Mouse (Mus musculus): ENCODE data around the gene 2210016F16Rik.
"Not testable (repeated sequence)": the region's sequence is repeated elsewhere in the genome, so short reads cannot be mapped to it uniquely, and the experiment has no call there.

Gene 2210016F16Rik

DNA sequence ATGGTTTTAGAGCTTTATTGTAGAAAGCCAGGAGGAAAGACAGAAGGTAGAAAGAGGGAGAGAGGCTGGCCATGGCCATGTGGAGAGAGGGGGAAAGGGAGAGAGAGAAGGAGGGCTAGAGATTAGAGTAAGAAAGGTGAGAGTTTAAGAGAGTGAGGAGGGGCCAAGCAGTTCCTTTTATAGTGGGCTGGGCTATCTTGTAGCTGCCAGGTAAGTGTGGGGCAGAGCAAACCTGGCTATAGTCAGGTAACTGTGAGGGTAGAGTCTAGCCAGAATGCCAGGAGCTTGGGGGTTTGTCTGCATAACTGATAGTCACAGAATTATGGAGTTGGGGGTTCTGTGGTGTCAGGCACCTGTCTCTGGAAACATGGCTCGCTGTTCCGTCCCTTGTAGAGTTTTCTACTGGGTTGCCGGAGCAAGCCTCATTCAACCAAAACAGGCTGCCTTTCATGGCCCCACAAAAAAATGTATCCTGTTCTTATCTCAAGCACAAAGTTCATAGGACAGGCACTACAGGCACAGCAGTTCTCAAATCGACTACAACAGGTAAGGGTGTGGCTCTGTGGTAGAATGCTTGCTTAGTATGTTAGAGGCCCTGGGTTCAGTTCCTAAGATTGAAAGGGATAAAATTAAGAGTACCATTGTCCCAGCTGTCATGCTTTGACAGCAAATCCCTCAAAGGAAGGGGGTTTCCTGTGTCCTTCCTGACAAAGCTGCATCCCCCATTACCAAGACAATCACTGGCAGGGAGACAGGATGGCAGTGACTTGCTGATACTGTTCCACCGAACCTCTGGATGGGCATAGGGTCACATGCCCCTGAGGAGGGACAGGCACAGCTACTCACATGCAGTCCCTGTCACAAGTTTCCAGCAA is 12.5 kb downstream of the 2210016F16Rik start:
- DNase-seq (ENCODE audit: low read depth): no peak

DNA sequence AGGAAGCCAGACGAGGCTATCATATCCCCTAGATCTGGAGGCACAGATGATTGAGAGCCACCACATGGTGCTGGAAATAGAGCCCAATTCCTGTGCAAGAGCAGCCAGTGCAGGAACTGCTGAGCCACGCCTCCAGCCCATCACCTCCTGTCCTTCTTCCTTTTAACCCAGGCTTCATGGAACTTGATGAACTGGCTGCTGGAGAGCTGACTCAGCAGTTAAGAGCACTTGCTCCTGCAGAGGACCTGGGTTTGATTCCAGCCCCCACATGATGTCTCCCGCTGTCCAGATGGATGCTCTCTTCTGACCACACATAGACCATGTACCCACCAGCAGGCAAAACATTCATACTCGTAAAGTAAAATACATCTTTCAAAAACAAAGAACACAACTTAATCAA is 16.2 kb downstream of the 2210016F16Rik start:
- DNase-seq (ENCODE audit: low read depth): no peak

DNA sequence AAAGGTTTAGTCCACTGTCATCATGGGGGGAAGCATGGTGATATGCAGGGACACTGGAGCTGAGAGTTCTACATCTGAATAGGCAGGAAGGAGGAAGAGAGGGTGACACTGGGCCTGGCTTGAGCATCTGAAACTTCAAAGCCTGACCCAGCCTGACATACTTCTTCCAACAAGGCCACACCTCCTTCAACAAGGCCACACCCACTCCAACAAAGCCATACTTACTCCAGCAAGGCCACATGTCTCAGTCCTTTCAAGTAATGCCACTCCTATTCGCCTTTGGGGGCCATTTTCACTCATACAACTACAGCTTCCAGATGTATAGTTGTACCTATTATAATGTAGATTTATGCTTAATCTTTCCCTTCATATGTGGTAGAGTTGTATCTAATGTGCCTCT is 17.4 kb downstream of the 2210016F16Rik start:
- no peak for DNase-seq (ENCODE audit: low read depth)

DNA sequence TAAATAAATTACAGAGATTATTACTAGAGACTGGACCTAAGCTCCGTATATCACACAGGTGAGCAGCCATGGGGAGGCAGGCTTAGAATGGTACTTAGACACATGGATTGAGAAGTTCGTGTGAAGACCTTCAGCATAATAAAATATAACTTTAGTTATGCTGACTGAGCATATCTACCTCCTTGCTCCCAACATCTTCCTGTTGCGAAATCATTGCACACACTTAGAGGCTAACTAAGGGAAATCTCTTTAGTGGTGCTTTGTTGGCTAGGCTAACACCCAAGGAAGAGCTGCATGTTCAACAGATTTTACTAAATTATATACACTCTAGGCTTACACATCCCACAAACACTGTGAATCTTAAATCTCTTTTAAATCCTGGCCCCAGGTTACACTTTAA is 18.7 kb downstream of the 2210016F16Rik start:
- no peak for DNase-seq (ENCODE audit: low read depth)

DNA sequence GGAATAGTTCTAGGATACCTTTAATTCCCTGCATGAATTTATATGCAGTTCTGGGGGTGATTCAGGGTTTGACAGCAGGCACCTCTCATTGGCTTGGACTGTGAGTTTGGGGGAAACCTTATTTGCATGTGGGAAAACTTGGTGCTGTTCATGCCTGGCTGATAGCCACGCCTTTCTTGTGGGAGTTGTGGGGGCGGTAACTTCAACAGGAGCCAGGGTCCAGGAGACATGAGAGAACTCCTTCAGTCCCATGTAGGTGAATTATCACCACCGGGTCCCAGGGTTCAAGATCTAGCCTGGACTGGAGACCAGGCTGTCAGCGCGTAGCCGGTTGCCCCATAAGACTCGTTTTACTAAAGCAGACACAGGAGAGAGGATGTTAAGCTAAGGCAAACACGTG is 19.8 kb downstream of the 2210016F16Rik start:
- not testable (repeated sequence) for DNase-seq (ENCODE audit: low read depth)

DNA sequence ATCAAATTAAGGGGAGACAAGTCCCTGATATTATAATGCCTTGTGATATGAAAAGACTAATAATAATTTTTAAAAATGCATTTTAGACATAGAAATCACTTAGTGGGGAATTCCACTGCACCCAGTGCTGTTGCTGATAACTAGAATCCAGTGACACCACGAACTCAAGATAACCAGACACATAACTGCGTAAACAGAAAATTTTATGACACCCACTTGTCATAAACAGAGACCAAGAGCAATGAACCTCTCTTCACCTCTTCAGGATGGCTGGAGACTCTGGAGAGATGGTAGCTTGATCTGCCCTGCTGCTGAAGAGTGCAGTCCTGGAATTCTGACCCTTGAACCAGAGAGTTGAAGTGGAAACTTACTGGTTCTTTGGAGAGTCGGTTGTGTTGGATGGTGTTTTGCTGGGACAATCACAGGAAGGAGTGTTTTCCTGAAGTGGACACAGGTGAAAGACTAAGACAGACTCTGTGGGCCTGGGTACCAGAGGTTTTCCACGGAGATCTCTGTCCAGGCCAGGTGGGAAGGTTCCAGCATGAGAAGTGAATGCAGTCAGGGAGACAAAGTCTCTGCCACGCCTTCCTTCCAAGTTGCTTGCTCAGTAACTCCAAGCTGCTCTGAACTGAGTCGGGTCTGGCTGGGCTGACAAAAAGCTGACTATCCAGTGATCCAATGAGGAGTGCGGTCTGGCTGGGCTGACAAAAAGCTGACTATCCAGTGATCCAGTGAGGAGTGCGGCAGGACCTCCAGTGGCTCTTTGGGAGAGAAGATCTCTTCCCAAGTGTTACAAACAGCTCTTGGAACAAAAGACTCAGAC is 20.5 kb downstream of the 2210016F16Rik start:
- DNase-seq (ENCODE audit: low read depth): no peak

DNA sequence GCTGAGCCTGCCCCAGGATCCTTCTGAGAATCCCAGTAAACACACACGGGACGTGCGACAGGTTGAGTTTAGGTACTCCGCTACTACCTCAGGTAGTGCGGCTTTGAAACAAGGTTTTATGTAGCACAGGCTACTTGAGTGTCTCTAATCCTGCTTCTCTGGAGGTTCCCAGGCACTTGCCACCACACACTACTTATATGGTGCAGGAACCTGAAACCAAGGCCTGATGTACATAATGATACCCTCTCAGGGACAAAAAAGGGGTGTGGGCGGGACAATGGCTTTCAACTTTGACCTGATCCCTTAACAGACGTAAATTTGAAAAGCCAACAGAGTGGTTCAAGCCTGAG is 25.7 kb downstream of the 2210016F16Rik start:
- DNase-seq (ENCODE audit: low read depth): no peak

DNA sequence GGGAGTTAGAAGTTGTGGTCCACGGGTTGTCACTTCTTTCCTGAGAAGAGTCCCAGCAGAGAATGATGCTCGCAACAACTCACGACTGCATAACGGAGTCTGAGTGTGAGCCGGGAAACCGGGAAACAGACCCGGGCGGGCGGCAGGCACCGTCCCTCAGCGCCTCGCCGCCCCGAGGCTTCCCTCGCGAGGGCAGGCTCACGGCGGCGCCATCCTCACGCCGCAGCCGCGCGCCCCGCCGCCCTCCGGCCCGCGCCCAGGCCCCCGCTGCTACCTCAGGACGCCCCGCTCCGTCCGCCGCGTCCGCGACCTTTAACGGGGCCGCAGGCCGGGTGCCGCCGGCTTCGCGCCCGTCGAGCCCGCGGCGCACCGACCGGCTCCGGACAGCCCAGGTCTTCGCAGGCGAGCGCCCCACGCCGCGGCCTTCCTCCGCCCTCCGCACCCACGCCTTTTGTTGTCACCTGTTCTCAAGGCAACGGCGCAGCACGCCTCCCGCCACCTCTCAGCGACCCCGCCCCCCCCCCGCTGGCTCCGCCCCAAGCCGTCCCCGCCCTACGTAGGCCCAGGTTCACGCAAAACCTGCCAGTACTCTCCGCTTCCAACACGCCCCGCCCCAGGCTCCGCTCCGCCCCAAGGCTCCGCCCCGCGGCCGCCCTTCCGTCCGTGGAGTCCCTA is 26.3 kb downstream of the 2210016F16Rik start, which contains the start of gene Kif27:
Kif27 (minus strand) TSS at position 494 of the 675 bp plus-strand sequence.
- DNase-seq (ENCODE audit: low read depth): peak; percentile 69

DNA sequence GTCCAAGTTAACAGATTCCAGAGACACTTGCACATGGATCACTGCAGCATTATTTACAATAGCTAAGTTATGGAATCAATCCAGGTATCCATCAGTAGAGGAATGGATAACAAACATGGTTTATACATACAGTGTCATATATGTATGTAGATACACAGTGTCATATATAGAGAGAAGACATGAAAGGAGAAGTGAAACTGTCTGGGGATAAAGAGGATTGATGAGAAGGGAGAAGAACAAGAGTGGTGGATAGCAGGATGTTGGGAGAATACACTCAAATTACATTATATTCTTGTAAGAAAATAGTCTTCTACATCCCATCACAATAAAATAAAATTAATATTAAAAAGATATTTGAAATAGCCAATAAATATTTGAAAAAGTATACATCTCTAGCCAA is 32.0 kb downstream of the 2210016F16Rik start:
- DNase-seq (ENCODE audit: low read depth): no peak

DNA sequence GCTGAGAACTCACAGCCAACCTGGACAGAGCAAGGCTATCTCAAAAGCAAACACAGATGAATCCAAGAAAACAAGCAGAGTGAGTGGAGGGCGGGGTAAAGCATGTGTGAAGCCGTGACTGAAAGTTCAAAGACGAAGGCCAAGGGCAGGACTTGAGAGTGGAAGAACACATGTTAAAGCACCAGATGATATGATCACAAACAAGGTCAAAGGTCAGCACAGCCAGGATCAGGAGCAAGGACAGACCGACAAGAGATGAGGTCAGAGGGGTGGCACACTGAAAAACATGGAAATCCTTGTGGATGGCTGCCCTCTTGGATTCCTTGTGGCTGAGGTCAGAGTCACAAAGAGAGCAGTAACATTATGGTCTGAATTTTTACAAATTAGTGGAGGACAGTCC is 34.4 kb downstream of the 2210016F16Rik start:
- DNase-seq (ENCODE audit: low read depth): no peak

DNA sequence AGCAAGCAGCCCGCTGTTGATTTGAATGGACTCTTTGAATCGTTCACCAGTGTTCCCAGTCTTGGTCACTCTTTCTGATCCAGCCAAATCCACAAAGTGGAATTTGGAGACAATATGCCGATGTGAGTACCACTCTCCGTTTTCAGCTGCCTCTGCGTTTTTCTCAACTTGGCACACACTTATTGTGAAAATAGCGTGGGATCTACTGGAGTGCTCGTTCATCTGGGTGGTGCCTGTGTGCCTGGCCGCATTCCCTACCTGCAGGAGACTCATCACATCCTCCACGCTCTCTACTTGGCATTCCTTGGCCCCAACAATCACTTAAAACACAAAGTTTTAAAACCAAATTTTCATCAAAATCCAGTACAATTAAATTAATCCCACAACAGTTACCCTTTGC is 40.5 kb downstream of the 2210016F16Rik start:
- no peak for DNase-seq (ENCODE audit: low read depth)

DNA sequence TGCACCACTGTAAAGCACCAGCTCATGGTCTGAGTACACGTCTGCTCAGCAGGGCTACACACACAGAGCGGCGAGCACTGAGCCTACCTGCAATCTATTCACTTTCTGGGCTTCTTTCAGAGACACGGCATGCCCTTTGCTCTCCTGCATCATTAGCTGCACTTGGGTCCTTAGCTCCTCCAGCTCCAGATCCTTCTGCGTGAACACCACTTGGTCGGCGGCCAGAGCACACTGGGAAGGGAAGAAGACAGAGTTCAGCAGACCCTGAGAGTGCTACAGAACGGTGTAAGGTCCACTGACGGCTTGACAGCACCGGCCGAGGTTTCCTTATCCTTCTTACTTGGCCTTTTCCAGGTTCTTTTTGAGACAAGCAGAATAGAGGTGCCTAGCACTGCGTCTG is 47.6 kb downstream of the 2210016F16Rik start:
- DNase-seq (ENCODE audit: low read depth): no peak

DNA sequence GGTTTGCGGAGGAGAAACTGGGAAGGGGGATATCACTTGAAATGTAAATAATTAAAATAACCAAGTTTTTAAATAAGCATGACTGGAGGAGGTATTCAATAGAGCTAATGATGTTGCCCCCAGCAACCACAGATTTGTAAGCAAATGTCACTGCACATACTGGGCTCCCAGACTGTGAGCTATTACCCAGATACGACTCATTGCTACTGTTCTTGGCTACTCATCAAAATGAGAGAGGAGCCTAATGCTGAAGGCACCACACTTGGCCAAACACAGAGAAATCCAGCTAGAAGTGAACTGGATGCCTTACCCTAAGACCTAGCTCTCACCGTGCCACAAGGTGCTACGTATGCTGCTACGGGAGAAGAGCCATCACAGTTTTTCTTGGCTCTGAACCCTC is 50.9 kb downstream of the 2210016F16Rik start:
- DNase-seq (ENCODE audit: low read depth): no peak
